Mouse (Mus musculus) cerebellum, postnatal 10 days (tissue): Measurements from ENCODE around the gene Ak7.
A peak's percentile ranks its signal among the peaks of the same experiment; 100 is the strongest.

Experiments
- DNase-seq, 2 experiments: peaks; one replicate each; pipeline ENCODE4 v3.0.0; 2021; ENCODE audit warnings: mixed read lengths in 2 of 2

Gene Ak7

GRCm38 (mm10) chr12:105705799-105706487 is at the start of gene Ak7:
TSS of gene Ak7 (plus strand) at chr12:105705976.
- DNase-seq, result peak; percentile 21 to 52

- no peak for DNase-seq
These were observed 29.5 kb upstream of the Ak7 start for GRCm38 (mm10) chr12:105676274-105676673.

- DNase-seq, result no peak
These were observed 27.6 kb upstream of the Ak7 start for GRCm38 (mm10) chr12:105678211-105678610.

- DNase-seq, result no peak
These were observed 27.0 kb upstream of the Ak7 start for GRCm38 (mm10) chr12:105678762-105679161.

- DNase-seq, result peak; percentile 60 to 64
These were observed 21.6 kb upstream of the Ak7 start, which contains the start of gene Gskip for GRCm38 (mm10) chr12:105683933-105684901. TSS of gene Gskip (plus strand) at chr12:105684829.

GRCm38 (mm10) chr12:105685001-105685691 is 20.6 kb upstream of the Ak7 start, which contains the start of gene Atg2b:
TSS of gene Atg2b (minus strand) at chr12:105685211.
- peak; percentile 99 for DNase-seq

- DNase-seq, result no peak
These were observed 19.0 kb upstream of the Ak7 start for GRCm38 (mm10) chr12:105686791-105687190.

- no peak for DNase-seq
These were observed 18.4 kb upstream of the Ak7 start for GRCm38 (mm10) chr12:105687416-105687815.

- DNase-seq, result no peak
These were observed 17.2 kb upstream of the Ak7 start for GRCm38 (mm10) chr12:105688546-105688945.

- DNase-seq, result no peak
These were observed 16.3 kb upstream of the Ak7 start for GRCm38 (mm10) chr12:105689435-105689834.

GRCm38 (mm10) chr12:105694021-105694420 is 11.8 kb upstream of the Ak7 start:
- peak; percentile 33 to 69 for DNase-seq

GRCm38 (mm10) chr12:105695848-105696247 is 9.9 kb upstream of the Ak7 start:
- no peak for DNase-seq

GRCm38 (mm10) chr12:105697104-105697780 is 8.5 kb upstream of the Ak7 start:
- DNase-seq, result peak; percentile 40 to 50

- no peak for DNase-seq
These were observed 5.3 kb upstream of the Ak7 start for GRCm38 (mm10) chr12:105700433-105700832.

- DNase-seq, result peak; percentile 60 to 70
These were observed 12.8 kb downstream of the Ak7 start for GRCm38 (mm10) chr12:105718616-105719015.

- no peak for DNase-seq
These were observed 14.4 kb downstream of the Ak7 start for GRCm38 (mm10) chr12:105720196-105720595.

- DNase-seq, result no peak
These were observed 15.8 kb downstream of the Ak7 start for GRCm38 (mm10) chr12:105721452-105722132.

GRCm38 (mm10) chr12:105722657-105723056 is 16.9 kb downstream of the Ak7 start:
- DNase-seq, result peak; percentile 46 to 80

- no peak for DNase-seq
These were observed 18.8 kb downstream of the Ak7 start for GRCm38 (mm10) chr12:105724616-105725015.

GRCm38 (mm10) chr12:105725736-105726135 is 20.0 kb downstream of the Ak7 start:
- DNase-seq, result no peak

- DNase-seq, result no peak
These were observed 21.5 kb downstream of the Ak7 start for GRCm38 (mm10) chr12:105727268-105727667.

GRCm38 (mm10) chr12:105727964-105728363 is 22.2 kb downstream of the Ak7 start:
- DNase-seq, result peak; percentile 65 to 77
